Mouse (Mus musculus) heart, embryonic 10.5 days (tissue): ENCODE results near the gene Numbl. TPM values are rescaled to one million over a fixed set of nuclear protein-coding genes. Genes with fewer than 3 reads are reported as not detected.

ENCODE experiments used
- polyA plus RNA-seq: library from polyadenylated mRNA; unstranded; fragments of >200 nt; fragmentation: Nextera tagmentation; extraction: Ambion mirVana; gene quantifications from 2 replicates; pipeline ENCODE4 v1.2.1, GENCODE M21; 2016

Numbl gene
- polyA plus RNA-seq, 1 experiment from 2014 or later = 9.6 TPM

Other genes with a start within 250 kb of the Numbl start
- gene Cyp2a12, start 229.4 kb upstream of the Numbl start, polyA plus RNA-seq = not detected in 2 replicates
- not detected in 2 replicates for gene Cyp2f2, start 138.5 kb upstream of the Numbl start, polyA plus RNA-seq
- 0.11 TPM in 1 of 2 replicates, not detected in the other for gene Cyp2t4, start 104.7 kb upstream of the Numbl start, polyA plus RNA-seq
- gene Egln2, start 91.6 kb upstream of the Numbl start, polyA plus RNA-seq = 66.5 and 73.0 TPM in 2 replicates
- 59.4 and 63.2 TPM in 2 replicates for gene Rab4b, start 79.5 kb upstream of the Numbl start, polyA plus RNA-seq
- not detected in 2 replicates for gene Gm21983, start 77.3 kb upstream of the Numbl start, polyA plus RNA-seq
- 1.0 and 1.5 TPM in 2 replicates for gene Mia, start 77.3 kb upstream of the Numbl start, polyA plus RNA-seq
- gene BC024978, start 62.7 kb upstream of the Numbl start, polyA plus RNA-seq = 3.1 and 3.2 TPM in 2 replicates
- gene Snrpa, start 62.2 kb upstream of the Numbl start, polyA plus RNA-seq = 227 and 298 TPM in 2 replicates
- 3.4 and 5.0 TPM in 2 replicates for gene Itpkc, start 29.8 kb upstream of the Numbl start, polyA plus RNA-seq
- gene Coq8b, start 25.4 kb upstream of the Numbl start, polyA plus RNA-seq = 12.3 and 13.9 TPM in 2 replicates
- 19.2 and 23.6 TPM in 2 replicates for gene Ltbp4, start 79.3 kb downstream of the Numbl start, polyA plus RNA-seq
- gene Shkbp1, start 97.6 kb downstream of the Numbl start, polyA plus RNA-seq = 48.3 and 50.4 TPM in 2 replicates
- gene Gm20479, start 99.0 kb downstream of the Numbl start, polyA plus RNA-seq = 1.3 and 2.1 TPM in 2 replicates
- 0.40 and 0.46 TPM in 2 replicates for gene Sptbn4, start 189.3 kb downstream of the Numbl start, polyA plus RNA-seq
- 88.8 and 94.6 TPM in 2 replicates for gene Blvrb, start 189.5 kb downstream of the Numbl start, polyA plus RNA-seq
- gene Sertad3, start 215.3 kb downstream of the Numbl start, polyA plus RNA-seq = 19.0 and 23.8 TPM in 2 replicates
- gene Sertad1, start 228.5 kb downstream of the Numbl start, polyA plus RNA-seq = 34.8 and 38.9 TPM in 2 replicates
- gene Prx, start 240.9 kb downstream of the Numbl start, polyA plus RNA-seq = 2.4 and 2.8 TPM in 2 replicates